Mouse (Mus musculus) myocyte (in vitro differentiated cells): ENCODE measurements at regions not wholly inside any gene's neighbourhood (a gene's known extent, or its start where the extent isn't known, plus 50 kb on each side); places are given as distances from the start of the nearest gene placed in this dataset.

ENCODE experiments used
- E2F4 ChIP-seq: IDR thresholded peaks from one replicate; pipeline ENCODE4 v1.6.1; 2011; ENCODE audit warnings: mild to moderate bottlenecking, control low read depth, moderate library complexity; ENCODE audit not compliant: insufficient read depth
- MAX ChIP-seq: IDR thresholded peaks from one replicate; pipeline ENCODE4 v1.6.1; 2011; ENCODE audit warnings: low read depth, mild to moderate bottlenecking, control low read depth
- POLR2A ChIP-seq: IDR thresholded peaks from one replicate; pipeline ENCODE4 v1.6.1; 2011; ENCODE audit warnings: low read depth, mild to moderate bottlenecking, control low read depth, moderate library complexity; ENCODE audit not compliant: insufficient read length
- POLR2AphosphoS2 ChIP-seq: IDR thresholded peaks from one replicate; pipeline ENCODE4 v1.6.1; 2011; ENCODE audit warnings: low read depth, control low read depth; ENCODE audit not compliant: insufficient read length
- REST ChIP-seq: IDR thresholded peaks from one replicate; pipeline ENCODE4 v1.6.1; 2011; ENCODE audit warnings: mild to moderate bottlenecking, control low read depth, moderate library complexity; ENCODE audit not compliant: insufficient read depth, insufficient read length
- TCF12 ChIP-seq: IDR thresholded peaks from one replicate; pipeline ENCODE4 v1.6.1; 2011; ENCODE audit warnings: mild to moderate bottlenecking, control low read depth; ENCODE audit not compliant: poor library complexity, insufficient read depth, severe bottlenecking
- USF1 ChIP-seq: IDR thresholded peaks from one replicate; pipeline ENCODE4 v1.6.1; 2011; ENCODE audit warnings: low read depth, mild to moderate bottlenecking, control low read depth, moderate library complexity

DNA sequence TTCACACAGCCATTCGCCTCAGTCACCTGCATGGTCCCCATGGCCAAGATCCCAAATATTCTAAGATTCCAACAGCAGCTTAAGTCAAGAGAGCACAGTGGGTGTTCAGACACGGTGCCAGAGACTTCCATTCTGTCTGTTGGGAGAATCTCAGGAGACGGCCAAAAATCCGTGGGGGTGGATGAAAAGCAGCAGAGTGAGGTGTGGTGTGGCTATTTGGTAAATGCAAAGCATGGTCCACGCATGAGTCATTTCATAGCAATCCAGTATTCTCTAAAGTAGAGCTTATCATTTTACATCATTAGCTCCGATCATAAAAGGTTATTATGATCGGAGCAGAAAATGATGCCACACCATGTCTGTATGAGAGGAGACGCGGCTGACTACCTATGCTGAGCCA is 161.1 kb downstream of the Efnb2 start:
- TF ChIP-seq MAX (no peak), POLR2A (no peak), USF1 (no peak), E2F4 (no peak), POLR2AphosphoS2 (no peak), TCF12 (no peak), REST (no peak)
